Mouse (Mus musculus) forebrain, embryonic 11.5 days (tissue): ENCODE data around the gene Nudt22. TPM values are rescaled to one million over a fixed set of nuclear protein-coding genes. Genes with fewer than 3 reads are reported as not detected.

ENCODE experiments used
- ATAC-seq: fragments of 200-750 bp; cut with Nextera tagmentation; replicated peaks from 2 replicates; pipeline ENCODE4 v1.8.0; 2017; ENCODE audit warnings: moderate TSS enrichment; ENCODE audit not compliant: low FRiP score
- DNase-seq: peaks from one replicate; pipeline ENCODE4 v3.0.0-alpha.2; 2017; ENCODE audit warnings: low spot score
- H3K27ac ChIP-seq: fragments of 300-500 bp; sonication (generic); 2 replicates; pipeline ENCODE4 v1.5.1; 2014; ENCODE audit warnings: low read depth, low read length
- H3K27me3 ChIP-seq: fragments of 300-500 bp; sonication (generic); 2 replicates; pipeline ENCODE4 v1.6.1; 2014; ENCODE audit warnings: mild to moderate bottlenecking, low read length, mixed read lengths; ENCODE audit not compliant: control insufficient read depth, insufficient read depth
- H3K36me3 ChIP-seq: fragments of 300-500 bp; sonication (generic); 2 replicates; pipeline ENCODE4 v1.6.1; 2014; ENCODE audit warnings: mild to moderate bottlenecking, low read length, moderate library complexity, mixed read lengths; ENCODE audit not compliant: control insufficient read depth, insufficient read depth
- H3K4me1 ChIP-seq: fragments of 300-500 bp; sonication (generic); replicated peaks from 2 replicates; pipeline ENCODE4 v1.6.1; 2014; ENCODE audit warnings: low read length, mixed read lengths; ENCODE audit not compliant: control insufficient read depth, insufficient read depth
- H3K4me2 ChIP-seq: fragments of 300-500 bp; sonication (generic); 2 replicates; pipeline ENCODE4 v1.6.1; 2014; ENCODE audit warnings: low read depth, mild to moderate bottlenecking, low read length, moderate library complexity, mixed read lengths; ENCODE audit not compliant: severe bottlenecking
- H3K4me3 ChIP-seq: fragments of 300-500 bp; sonication (generic); 2 replicates; pipeline ENCODE4 v1.5.1; 2014; ENCODE audit warnings: low read depth, low read length
- H3K9ac ChIP-seq: fragments of 300-500 bp; sonication (generic); 2 replicates; pipeline ENCODE4 v1.6.1; 2014; ENCODE audit warnings: low read length
- H3K9me3 ChIP-seq: fragments of 300-500 bp; sonication (generic); 2 replicates; pipeline ENCODE4 v1.6.1; 2016; ENCODE audit warnings: low read length, mixed read lengths; ENCODE audit not compliant: control insufficient read depth
- WGBS: fragments of 180-500 bp; shearing (Covaris S2); extraction: QIAGEN DNeasy Blood & Tissue Kit; methylation state at CpG from one replicate; pipeline ENCODE4 v1.1.7; 2014; 5-methylcytosine and 5-hydroxymethylcytosine counted together
- polyA plus RNA-seq: library from polyadenylated mRNA; unstranded; fragments of >200 nt; fragmentation: Nextera tagmentation; extraction: Ambion mirVana; gene quantifications from 2 replicates; pipeline ENCODE4 v1.2.1, GENCODE M21; 2014

The Nudt22 gene
- polyA plus RNA-seq, 1 experiment from 2014 or later = 14.6 TPM

DNA sequence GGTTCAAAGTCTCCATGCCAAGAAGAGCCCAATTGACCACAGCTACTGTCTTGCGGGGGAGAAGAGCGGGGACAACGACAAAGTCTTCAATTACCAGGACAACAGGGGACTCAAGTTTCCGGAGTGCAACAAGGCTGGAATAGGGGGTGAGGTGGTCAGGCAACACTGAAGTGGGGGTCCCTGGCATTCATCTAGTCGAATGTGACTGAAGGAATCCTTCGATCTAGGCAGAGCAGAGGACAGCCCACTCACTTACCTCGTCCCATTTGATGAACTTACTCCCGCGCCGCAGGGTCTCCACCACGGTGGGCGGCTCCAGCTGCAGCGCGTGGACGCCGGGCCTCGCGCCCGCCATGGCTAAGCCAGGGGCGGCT is 26.6 kb downstream of the Nudt22 start:
- Histone ChIP-seq H3K4me1 (peaks cover 10% of the 10 kb centered on the region), H3K36me3 (no peaks in the 10 kb centered on the region), H3K4me3 (peak overlapping the region; percentile 45), H3K27ac (no peak overlapping the region), H3K9me3 (no peaks in the 10 kb centered on the region), H3K27me3 (peaks cover 2% of the 10 kb centered on the region; the same call in 1 of the 2 replicates), H3K4me2 (peak overlapping the region; percentile 51), H3K9ac (peak overlapping the region; percentile 55)
- ATAC-seq (no peak; the same call in 1 of the 2 replicates), DNase-seq (no peak)
- WGBS = 1% methylated on average over 20 of the region's 20 CpGs

DNA sequence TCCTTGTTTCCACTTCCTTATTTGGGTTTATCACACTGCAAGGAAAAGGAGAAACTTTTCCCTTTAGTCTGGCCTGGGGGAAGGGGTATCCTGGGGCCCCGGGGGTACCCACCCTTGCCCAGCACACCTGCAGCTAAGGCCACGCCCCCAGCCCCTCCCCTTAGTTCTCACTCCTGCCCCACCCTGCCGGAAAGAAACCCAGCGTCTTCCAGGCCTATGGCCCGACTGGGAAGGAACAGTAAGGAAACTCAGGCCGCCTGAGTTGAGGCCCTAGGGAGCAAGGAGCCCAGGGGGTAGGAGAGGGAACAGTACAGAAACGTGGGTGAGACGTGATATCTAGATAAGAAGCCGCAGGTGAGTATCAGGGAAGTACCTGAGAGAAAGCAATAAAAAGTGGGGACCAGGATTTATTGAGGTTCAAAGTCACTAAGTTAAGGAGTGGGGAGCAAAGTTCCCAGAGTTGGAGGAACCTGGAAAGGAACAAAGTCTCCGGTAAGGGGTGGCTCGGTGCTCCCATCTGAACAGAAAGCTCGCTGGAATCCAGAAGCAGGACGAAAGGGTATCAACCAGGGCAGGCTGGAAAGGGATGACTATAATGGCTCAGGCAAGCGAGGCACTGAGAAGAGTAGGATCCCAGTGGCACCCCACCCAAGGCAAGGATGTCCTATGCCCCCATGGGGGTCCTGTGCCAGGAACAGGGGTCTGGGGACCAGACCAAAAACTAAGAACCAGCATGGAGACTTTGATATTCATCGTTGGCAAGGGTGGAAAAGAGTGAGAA is 27.2 kb downstream of the Nudt22 start:
- Histone ChIP-seq H3K27me3 (peaks cover 2% of the 10 kb centered on the region; the same call in 1 of the 2 replicates), H3K4me2 (peak overlapping the region; percentile 51), H3K9ac (no peak overlapping the region), H3K27ac (no peak overlapping the region), H3K36me3 (no peaks in the 10 kb centered on the region), H3K4me1 (peaks cover 8% of the 10 kb centered on the region), H3K9me3 (no peaks in the 10 kb centered on the region), H3K4me3 (peak overlapping the region; percentile 45)
- no peak for DNase-seq
- WGBS = 14% methylated on average over 15 of the region's 15 CpGs
- ATAC-seq = no peak

DNA sequence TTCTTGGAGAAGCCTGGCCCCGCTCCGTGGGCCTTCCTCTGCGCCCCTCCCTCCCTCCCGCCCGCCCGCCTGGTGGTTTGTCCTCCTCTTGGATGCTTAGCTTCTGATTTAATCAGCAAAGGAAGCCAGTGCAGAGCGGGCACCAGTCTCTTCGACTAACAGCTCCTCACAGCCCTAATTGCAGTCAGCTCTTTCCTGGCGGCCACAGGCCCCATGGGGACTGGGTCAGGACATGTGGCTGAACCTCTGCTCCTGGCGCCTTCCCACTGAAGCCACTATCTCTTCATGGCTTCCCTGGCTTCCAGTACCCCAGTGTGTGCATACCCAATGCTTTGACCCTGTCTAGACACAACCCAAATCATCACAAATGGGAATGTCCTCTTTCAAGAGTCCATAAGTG is 39.5 kb downstream of the Nudt22 start:
- H3K27me3 ChIP-seq = no peaks in the 10 kb centered on the region
- DNase-seq (no peak), ATAC-seq (no peak)
- H3K9ac ChIP-seq = no peak overlapping the region
- no peak overlapping the region for H3K4me2 ChIP-seq
- H3K4me3 ChIP-seq = no peak overlapping the region
- no peak overlapping the region for H3K27ac ChIP-seq
- H3K36me3 ChIP-seq = no peaks in the 10 kb centered on the region; the same call in 1 of the 2 replicates
- WGBS = 80% methylated on average over 10 of the region's 10 CpGs
- no peaks in the 10 kb centered on the region for H3K9me3 ChIP-seq
- peaks cover 4% of the 10 kb centered on the region; the same call in 1 of the 2 replicates for H3K4me1 ChIP-seq

GRCm38 (mm10) chr19:6955424-6955823 is 40.5 kb downstream of the Nudt22 start:
- DNase-seq (no peak), ATAC-seq (no peak)
- H3K4me2 ChIP-seq = no peak overlapping the region
- no peak overlapping the region for H3K27ac ChIP-seq
- no peaks in the 10 kb centered on the region for H3K9me3 ChIP-seq
- no peaks in the 10 kb centered on the region for H3K27me3 ChIP-seq
- no peak overlapping the region for H3K4me3 ChIP-seq
- 88% methylated on average over 7 of the region's 7 CpGs for WGBS
- H3K4me1 ChIP-seq = peaks cover 4% of the 10 kb centered on the region; the same call in 1 of the 2 replicates
- H3K36me3 ChIP-seq = no peaks in the 10 kb centered on the region; the same call in 1 of the 2 replicates
- no peak overlapping the region for H3K9ac ChIP-seq

- no peak overlapping the region for H3K4me2 ChIP-seq
These were observed 41.9 kb downstream of the Nudt22 start for GRCm38 (mm10) chr19:6954046-6954445.

GRCm38 (mm10) chr19:6952712-6953037 is 43.2 kb downstream of the Nudt22 start:
- H3K9ac ChIP-seq = peak overlapping the region; percentile 85; the same call in 1 of the 2 replicates
- peak overlapping the region; percentile 96 for H3K4me2 ChIP-seq
- no peak for DNase-seq
- H3K4me3 ChIP-seq = no peak overlapping the region
- no peak overlapping the region for H3K27ac ChIP-seq
- H3K27me3 ChIP-seq = no peaks in the 10 kb centered on the region
- WGBS = 18% methylated on average over 3 of the region's 3 CpGs
- no peaks in the 10 kb centered on the region; the same call in 1 of the 2 replicates for H3K36me3 ChIP-seq
- no peaks in the 10 kb centered on the region for H3K9me3 ChIP-seq
- ATAC-seq = no peak
- H3K4me1 ChIP-seq = peaks cover 8% of the 10 kb centered on the region; the same call in 1 of the 2 replicates

More at GRCm38 (mm10) chr19:6954046-6954445, 41.9 kb downstream of the Nudt22 start:
- Histone ChIP-seq H3K27me3 (no peaks in the 10 kb centered on the region), H3K36me3 (no peaks in the 10 kb centered on the region; the same call in 1 of the 2 replicates), H3K9ac (no peak overlapping the region), H3K4me3 (no peak overlapping the region), H3K27ac (no peak overlapping the region), H3K9me3 (no peaks in the 10 kb centered on the region), H3K4me1 (peaks cover 8% of the 10 kb centered on the region; the same call in 1 of the 2 replicates)
- DNase-seq (no peak), ATAC-seq (no peak)
- 55% methylated on average over 9 of the region's 9 CpGs for WGBS

DNA sequence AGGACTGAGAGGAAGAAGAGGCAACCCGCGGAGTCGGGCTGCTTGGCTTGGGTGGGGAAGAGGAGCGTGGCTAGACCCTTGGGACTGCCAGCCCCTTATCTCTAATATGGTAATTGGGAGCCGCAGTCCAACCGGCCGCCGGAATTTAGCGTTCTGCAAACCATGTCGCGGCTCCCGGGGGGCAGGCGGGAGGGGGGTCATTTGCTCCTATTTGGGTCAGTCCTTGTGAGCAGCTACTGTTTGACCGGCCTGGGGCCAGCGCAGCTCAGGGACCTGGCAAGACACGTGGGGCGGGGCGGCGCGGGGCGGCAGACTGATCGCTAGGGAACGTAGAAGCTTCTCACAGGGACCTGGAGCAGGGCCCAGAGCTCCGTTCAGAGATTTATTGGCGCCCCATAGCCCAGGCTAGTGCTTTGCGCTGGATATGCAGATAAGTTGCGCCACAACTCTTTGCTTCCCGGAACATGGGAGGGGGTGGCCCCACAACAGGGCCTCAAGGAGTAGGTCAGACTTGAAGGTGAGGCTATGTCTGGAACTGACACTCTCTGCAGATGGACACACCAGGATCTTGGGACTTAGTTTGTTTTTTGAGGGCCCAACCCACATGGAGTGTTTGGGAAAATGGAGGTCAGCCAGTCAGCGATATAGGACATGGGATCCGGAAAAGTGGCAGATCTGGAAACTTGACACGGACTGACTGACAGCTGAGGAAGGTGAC is 43.8 kb downstream of the Nudt22 start:
- Histone ChIP-seq H3K9ac (peak overlapping the region; percentile 85), H3K27me3 (no peaks in the 10 kb centered on the region), H3K9me3 (no peaks in the 10 kb centered on the region), H3K4me3 (peak overlapping the region; percentile 60), H3K4me2 (peak overlapping the region; percentile 96), H3K4me1 (peaks cover 8% of the 10 kb centered on the region; the same call in 1 of the 2 replicates), H3K27ac (peak overlapping the region; percentile 97), H3K36me3 (no peaks in the 10 kb centered on the region; the same call in 1 of the 2 replicates)
- no peak; the same call in 1 of the 2 replicates for ATAC-seq
- 4% methylated on average over 31 of the region's 31 CpGs for WGBS
- DNase-seq = peak; percentile 77

GRCm38 (mm10) chr19:6951381-6951968 is 44.4 kb downstream of the Nudt22 start:
- WGBS = under 1% methylated on average over 35 of the region's 35 CpGs
- Histone ChIP-seq H3K27me3 (no peaks in the 10 kb centered on the region), H3K27ac (peak overlapping the region; percentile 97), H3K9me3 (no peaks in the 10 kb centered on the region), H3K4me1 (peaks cover 8% of the 10 kb centered on the region; the same call in 1 of the 2 replicates), H3K4me2 (peak overlapping the region; percentile 96), H3K4me3 (peak overlapping the region; percentile 60), H3K36me3 (no peaks in the 10 kb centered on the region; the same call in 1 of the 2 replicates), H3K9ac (peak overlapping the region; percentile 85)
- peak; percentile 94 for DNase-seq
- ATAC-seq = peak; percentile 90
